Mouse (Mus musculus) kidney, adult 11 months (tissue): Measurements from ENCODE around the gene Btrc.

ENCODE experiments used
- DNase-seq: peaks from one replicate; pipeline ENCODE4 v3.0.0; 2022

The Btrc gene

GRCm38 (mm10) chr19:45475928-45476553 lies 112.5 kb downstream of the Btrc start:
- no peak for DNase-seq

GRCm38 (mm10) chr19:45479548-45479947 lies 116.0 kb downstream of the Btrc start:
- DNase-seq: no peak

- no peak for DNase-seq
Observed at GRCm38 (mm10) chr19:45480490-45480889, 117.0 kb downstream of the Btrc start.

- DNase-seq: no peak
Observed at GRCm38 (mm10) chr19:45480951-45481350, 117.4 kb downstream of the Btrc start.

GRCm38 (mm10) chr19:45483470-45483869 lies 119.9 kb downstream of the Btrc start:
- DNase-seq: no peak

- DNase-seq: no peak
Observed at GRCm38 (mm10) chr19:45486206-45486991, 122.9 kb downstream of the Btrc start.

- no peak for DNase-seq
Observed at GRCm38 (mm10) chr19:45486992-45487387, 123.5 kb downstream of the Btrc start.

GRCm38 (mm10) chr19:45489961-45490360 lies 126.4 kb downstream of the Btrc start:
- no peak for DNase-seq

- no peak for DNase-seq
Observed at GRCm38 (mm10) chr19:45491246-45491645, 127.7 kb downstream of the Btrc start.

GRCm38 (mm10) chr19:45494121-45494775 lies 130.7 kb downstream of the Btrc start:
- DNase-seq: no peak

GRCm38 (mm10) chr19:45505446-45505845 lies 141.9 kb downstream of the Btrc start:
- DNase-seq: no peak

- no peak for DNase-seq
Observed at GRCm38 (mm10) chr19:45507531-45507930, 144.0 kb downstream of the Btrc start.

- DNase-seq: no peak
Observed at GRCm38 (mm10) chr19:45510680-45511079, 147.1 kb downstream of the Btrc start.

GRCm38 (mm10) chr19:45511406-45511805 lies 147.9 kb downstream of the Btrc start:
- DNase-seq: no peak

- DNase-seq: no peak
Observed at GRCm38 (mm10) chr19:45515341-45515740, 151.8 kb downstream of the Btrc start.

- no peak for DNase-seq
Observed at GRCm38 (mm10) chr19:45516264-45516663, 152.7 kb downstream of the Btrc start.

GRCm38 (mm10) chr19:45527382-45527781 lies 163.8 kb downstream of the Btrc start:
- no peak for DNase-seq

- DNase-seq: no peak
Observed at GRCm38 (mm10) chr19:45527931-45528534, 164.5 kb downstream of the Btrc start.

GRCm38 (mm10) chr19:45529294-45529693 lies 165.8 kb downstream of the Btrc start:
- no peak for DNase-seq

GRCm38 (mm10) chr19:45530200-45530995 lies 166.9 kb downstream of the Btrc start:
- DNase-seq: no peak

- no peak for DNase-seq
Observed at GRCm38 (mm10) chr19:45531554-45531953, 168.0 kb downstream of the Btrc start.

GRCm38 (mm10) chr19:45533617-45534016 lies 170.1 kb downstream of the Btrc start:
- no peak for DNase-seq
